Mouse (Mus musculus) lung, embryonic 15.5 days (tissue): ENCODE data around the gene Gnai3. TPM values are rescaled to one million over a fixed set of nuclear protein-coding genes. Genes with fewer than 3 reads are reported as not detected.

Source experiments
- ATAC-seq: fragments of 200-750 bp; cut with Nextera tagmentation; 2 replicates; pipeline ENCODE4 v1.8.0; 2017; ENCODE audit warnings: moderate number of reproducible peaks, borderline replicate concordance; ENCODE audit not compliant: low FRiP score, low TSS enrichment; ENCODE audit errors: extremely low read depth
- H3K27ac ChIP-seq: fragments of 300-500 bp; sonication (generic); 2 replicates; pipeline ENCODE4 v1.5.1; 2015; ENCODE audit warnings: moderate library complexity, mild to moderate bottlenecking, inconsistent platforms
- H3K27me3 ChIP-seq: fragments of 300-500 bp; sonication (generic); 2 replicates; pipeline ENCODE4 v1.6.1; 2015; ENCODE audit warnings: inconsistent platforms
- H3K36me3 ChIP-seq: fragments of 300-500 bp; sonication (generic); 2 replicates; pipeline ENCODE4 v1.6.1; 2015; ENCODE audit warnings: inconsistent platforms
- H3K4me1 ChIP-seq: fragments of 300-500 bp; sonication (generic); 2 replicates; pipeline ENCODE4 v1.6.1; 2015; ENCODE audit warnings: inconsistent platforms
- H3K4me2 ChIP-seq: fragments of 300-500 bp; sonication (generic); 2 replicates; pipeline ENCODE4 v1.6.1; 2015; ENCODE audit warnings: inconsistent platforms, mild to moderate bottlenecking, moderate library complexity
- H3K4me3 ChIP-seq: fragments of 300-500 bp; sonication (generic); 2 replicates; pipeline ENCODE4 v1.5.1; 2015; ENCODE audit warnings: mild to moderate bottlenecking, inconsistent platforms
- H3K9ac ChIP-seq: fragments of 300-500 bp; sonication (generic); 2 replicates; pipeline ENCODE4 v1.6.1; 2015; ENCODE audit warnings: inconsistent platforms
- H3K9me3 ChIP-seq: fragments of 300-500 bp; sonication (generic); 2 replicates; pipeline ENCODE4 v1.6.1; 2016; ENCODE audit warnings: inconsistent platforms
- WGBS: fragments of 180-500 bp; shearing (Covaris S2); methylation state at CpG from one replicate; pipeline ENCODE4 v1.1.7; 2015; 5-methylcytosine and 5-hydroxymethylcytosine counted together
- polyA plus RNA-seq: library from polyadenylated mRNA; unstranded; fragments of >200 nt; fragmentation: Nextera tagmentation; extraction: Ambion mirVana; gene quantifications from 2 replicates; pipeline ENCODE4 v1.2.1, GENCODE M21; 2015

Gnai3 gene
- polyA plus RNA-seq, 1 experiment from 2014 or later, result 162 TPM

- H3K27me3 ChIP-seq, result no peaks in the 10 kb centered on the region
- no peaks in the 10 kb centered on the region for H3K9me3 ChIP-seq
- WGBS, result 89% methylated on average over 3 of the region's 3 CpGs
- H3K4me3 ChIP-seq, result no peak overlapping the region
- H3K4me1 ChIP-seq, result peaks cover 4% of the 10 kb centered on the region; the same call in 1 of the 2 replicates
- no peak overlapping the region for H3K4me2 ChIP-seq
- H3K27ac ChIP-seq, result no peak overlapping the region
- no peak overlapping the region for H3K9ac ChIP-seq
- no peak for ATAC-seq
- no peaks in the 10 kb centered on the region for H3K36me3 ChIP-seq
Measured at GRCm38 (mm10) chr3:108152290-108152689, 6.3 kb upstream of the Gnai3 start.

GRCm38 (mm10) chr3:108147386-108148235 is 1.7 kb upstream of the Gnai3 start:
- peaks cover 25% of the 10 kb centered on the region for H3K4me1 ChIP-seq
- H3K9ac ChIP-seq, result no peak overlapping the region
- H3K9me3 ChIP-seq, result no peaks in the 10 kb centered on the region
- H3K27me3 ChIP-seq, result no peaks in the 10 kb centered on the region
- no peak overlapping the region for H3K27ac ChIP-seq
- peak overlapping the region; percentile 11; the same call in 1 of the 2 replicates for H3K4me2 ChIP-seq
- WGBS, result 67% methylated on average over 11 of the region's 11 CpGs
- no peak overlapping the region for H3K4me3 ChIP-seq
- no peaks in the 10 kb centered on the region for H3K36me3 ChIP-seq
- ATAC-seq, result no peak; the same call in 1 of the 2 replicates

- Histone ChIP-seq H3K27me3 (no peaks in the 10 kb centered on the region), H3K9me3 (no peaks in the 10 kb centered on the region), H3K27ac (peak overlapping the region; percentile 94), H3K36me3 (no peaks in the 10 kb centered on the region), H3K4me1 (peaks cover 25% of the 10 kb centered on the region), H3K9ac (peak overlapping the region; percentile 92), H3K4me3 (peak overlapping the region; percentile 94), H3K4me2 (peak overlapping the region; percentile 83)
- 61% methylated on average over 5 of the region's 5 CpGs for WGBS
- no peak for ATAC-seq
Measured at GRCm38 (mm10) chr3:108146671-108147070, 725 bp upstream of the Gnai3 start.

- WGBS, result 73% methylated on average over 4 of the region's 4 CpGs
- ATAC-seq, result no peak
- Histone ChIP-seq H3K36me3 (peaks cover 12% of the 10 kb centered on the region; the same call in 1 of the 2 replicates), H3K4me3 (no peak overlapping the region), H3K4me2 (no peak overlapping the region), H3K9me3 (no peaks in the 10 kb centered on the region), H3K9ac (no peak overlapping the region), H3K4me1 (peaks cover 13% of the 10 kb centered on the region), H3K27ac (no peak overlapping the region), H3K27me3 (no peaks in the 10 kb centered on the region)
Measured at GRCm38 (mm10) chr3:108140786-108141185, 5.2 kb downstream of the Gnai3 start.

- Histone ChIP-seq H3K4me1 (peaks cover 3% of the 10 kb centered on the region), H3K9ac (no peak overlapping the region), H3K27me3 (no peaks in the 10 kb centered on the region), H3K36me3 (peaks cover 12% of the 10 kb centered on the region; the same call in 1 of the 2 replicates), H3K9me3 (no peaks in the 10 kb centered on the region), H3K27ac (no peak overlapping the region), H3K4me2 (no peak overlapping the region), H3K4me3 (no peak overlapping the region)
- 76% methylated on average over 1 of the region's 1 CpGs for WGBS
- no peak for ATAC-seq
Measured at GRCm38 (mm10) chr3:108139113-108139512, 6.8 kb downstream of the Gnai3 start.

- no peak overlapping the region for H3K9ac ChIP-seq
- no peak for ATAC-seq
- H3K9me3 ChIP-seq, result no peaks in the 10 kb centered on the region
- H3K4me1 ChIP-seq, result peaks cover 18% of the 10 kb centered on the region
- H3K4me2 ChIP-seq, result no peak overlapping the region
- H3K4me3 ChIP-seq, result no peak overlapping the region
- 0 out of 2 replicates have a peak, but pooled peaks cover 5% of the 10 kb centered on the region for H3K36me3 ChIP-seq
- 80% methylated on average over 11 of the region's 11 CpGs for WGBS
- no peak overlapping the region for H3K27ac ChIP-seq
- H3K27me3 ChIP-seq, result no peaks in the 10 kb centered on the region
Measured at GRCm38 (mm10) chr3:108134701-108135100, 11.2 kb downstream of the Gnai3 start.

GRCm38 (mm10) chr3:108132484-108132883 is 13.5 kb downstream of the Gnai3 start:
- 0 out of 2 replicates have a peak, but pooled peaks cover 5% of the 10 kb centered on the region for H3K36me3 ChIP-seq
- no peak overlapping the region for H3K9ac ChIP-seq
- no peaks in the 10 kb centered on the region for H3K27me3 ChIP-seq
- H3K27ac ChIP-seq, result peak overlapping the region; percentile 3; the same call in 1 of the 2 replicates
- ATAC-seq, result no peak
- no peak overlapping the region for H3K4me2 ChIP-seq
- no peaks in the 10 kb centered on the region for H3K9me3 ChIP-seq
- H3K4me3 ChIP-seq, result no peak overlapping the region
- H3K4me1 ChIP-seq, result peaks cover 23% of the 10 kb centered on the region
- WGBS, result 70% methylated on average over 1 of the region's 1 CpGs

GRCm38 (mm10) chr3:108131821-108132220 is 14.1 kb downstream of the Gnai3 start:
- no peak overlapping the region for H3K4me2 ChIP-seq
- no peaks in the 10 kb centered on the region for H3K27me3 ChIP-seq
- WGBS, result 62% methylated on average over 1 of the region's 1 CpGs
- peak overlapping the region; percentile 3; the same call in 1 of the 2 replicates for H3K27ac ChIP-seq
- no peak overlapping the region for H3K4me3 ChIP-seq
- H3K36me3 ChIP-seq, result 0 out of 2 replicates have a peak, but pooled peaks cover 1% of the 10 kb centered on the region
- H3K9ac ChIP-seq, result no peak overlapping the region
- no peak for ATAC-seq
- H3K4me1 ChIP-seq, result peaks cover 23% of the 10 kb centered on the region
- H3K9me3 ChIP-seq, result no peaks in the 10 kb centered on the region

GRCm38 (mm10) chr3:108131216-108131615 is 14.7 kb downstream of the Gnai3 start:
- Histone ChIP-seq H3K4me3 (no peak overlapping the region), H3K4me1 (peaks cover 23% of the 10 kb centered on the region), H3K4me2 (no peak overlapping the region), H3K27ac (no peak overlapping the region), H3K36me3 (no peaks in the 10 kb centered on the region), H3K27me3 (no peaks in the 10 kb centered on the region), H3K9ac (no peak overlapping the region), H3K9me3 (no peaks in the 10 kb centered on the region)
- 74% methylated on average over 5 of the region's 5 CpGs for WGBS
- ATAC-seq, result no peak

- no peak overlapping the region for H3K27ac ChIP-seq
- H3K4me2 ChIP-seq, result no peak overlapping the region
- WGBS, result 86% methylated on average over 4 of the region's 4 CpGs
- H3K9ac ChIP-seq, result no peak overlapping the region
- peaks cover 23% of the 10 kb centered on the region for H3K4me1 ChIP-seq
- H3K36me3 ChIP-seq, result no peaks in the 10 kb centered on the region
- no peaks in the 10 kb centered on the region for H3K9me3 ChIP-seq
- no peak overlapping the region for H3K4me3 ChIP-seq
- no peak for ATAC-seq
- no peaks in the 10 kb centered on the region for H3K27me3 ChIP-seq
Measured at GRCm38 (mm10) chr3:108129804-108130203, 16.1 kb downstream of the Gnai3 start.

- H3K27ac ChIP-seq, result no peak overlapping the region
- 87% methylated on average over 4 of the region's 4 CpGs for WGBS
Measured at GRCm38 (mm10) chr3:108129367-108129766, 16.6 kb downstream of the Gnai3 start.

GRCm38 (mm10) chr3:108128520-108128919 is 17.4 kb downstream of the Gnai3 start:
- no peak overlapping the region for H3K9ac ChIP-seq
- peaks cover 23% of the 10 kb centered on the region for H3K4me1 ChIP-seq
- H3K27ac ChIP-seq, result no peak overlapping the region
- 68% methylated on average over 5 of the region's 5 CpGs for WGBS
- no peaks in the 10 kb centered on the region for H3K36me3 ChIP-seq
- no peaks in the 10 kb centered on the region for H3K27me3 ChIP-seq
- H3K4me2 ChIP-seq, result no peak overlapping the region
- H3K9me3 ChIP-seq, result no peaks in the 10 kb centered on the region
- H3K4me3 ChIP-seq, result no peak overlapping the region
- ATAC-seq, result no peak

More at GRCm38 (mm10) chr3:108129367-108129766, 16.6 kb downstream of the Gnai3 start:
- no peak overlapping the region for H3K4me2 ChIP-seq
- no peaks in the 10 kb centered on the region for H3K27me3 ChIP-seq
- H3K36me3 ChIP-seq, result no peaks in the 10 kb centered on the region
- ATAC-seq, result no peak
- H3K4me1 ChIP-seq, result peaks cover 23% of the 10 kb centered on the region
- H3K4me3 ChIP-seq, result no peak overlapping the region
- H3K9ac ChIP-seq, result no peak overlapping the region
- H3K9me3 ChIP-seq, result no peaks in the 10 kb centered on the region
